Mouse (Mus musculus) E14TG2a.4 (cell line): Measurements from ENCODE around the gene Eppin.

Experiments
- CTCF ChIP-seq: conservative IDR thresholded peaks from 2 replicates; pipeline ENCODE4 v1.5.1; 2014; ENCODE audit warnings: low read length
- NANOG ChIP-seq: IDR thresholded peaks from 2 replicates; pipeline ENCODE4 v1.6.1; 2014; ENCODE audit warnings: borderline replicate concordance, low read length, mixed read lengths
- POU5F1 ChIP-seq: IDR thresholded peaks from 2 replicates; pipeline ENCODE4 v1.6.1; 2014; ENCODE audit warnings: low read length, borderline replicate concordance

DNA sequence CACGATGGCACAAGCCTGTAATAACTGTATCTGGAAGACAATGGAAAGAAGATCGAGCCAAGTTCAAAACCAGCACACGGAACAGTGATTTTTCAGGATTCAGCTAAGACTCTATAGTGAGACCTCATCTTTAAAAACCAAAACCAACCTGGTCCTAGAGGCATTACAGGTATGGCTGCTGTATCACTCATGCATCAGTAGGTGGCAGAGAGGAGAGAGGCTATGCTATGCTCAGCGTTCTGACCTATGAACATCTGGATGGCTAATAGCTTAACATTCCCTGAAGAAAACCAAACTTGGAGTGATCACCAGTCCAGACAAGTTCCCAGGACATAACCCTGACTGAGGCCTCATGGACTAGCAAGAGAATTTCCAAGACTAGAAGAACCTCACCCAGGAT lies 28.4 kb upstream of the Eppin start:
- TF ChIP-seq CTCF (0 out of 2 replicates have a peak, but pooled peaks have one; percentile 2), POU5F1 (no peak), NANOG (no peak)
